Mouse (Mus musculus): ENCODE results near the gene Tcea2.

DNA sequence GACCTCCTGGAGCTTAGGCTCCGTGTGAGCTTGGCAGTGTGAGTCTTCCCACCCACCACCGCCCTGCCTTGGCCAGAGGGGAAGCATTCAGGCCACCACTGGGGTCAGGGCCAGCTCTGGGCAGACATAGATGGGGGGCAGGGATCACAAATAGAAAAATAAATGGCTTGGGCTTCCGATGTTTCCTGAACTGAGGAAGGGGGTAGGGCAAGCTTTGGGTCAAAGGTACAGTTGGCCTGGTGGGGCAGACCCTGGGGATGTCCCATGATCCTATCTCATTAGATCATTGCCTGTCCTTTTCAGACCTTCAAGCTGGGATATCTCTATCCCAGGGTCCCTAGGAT, 2.4 kb upstream of the Tcea2 start:
- TF ChIP-seq CTCF (IDR thresholded peaks at IDR 0.05; ENCODE audit: low read depth) (no peak), EP300 (IDR thresholded peaks at IDR 0.05; ENCODE audit: low read depth) (no peak)

Data from liver, embryonic 14.5 days (tissue).